Mouse (Mus musculus): ENCODE measurements at regions not wholly inside any gene's neighbourhood (a gene's known extent, or its start where the extent isn't known, plus 50 kb on each side); places are given as distances from the start of the nearest gene placed in this dataset.

DNA sequence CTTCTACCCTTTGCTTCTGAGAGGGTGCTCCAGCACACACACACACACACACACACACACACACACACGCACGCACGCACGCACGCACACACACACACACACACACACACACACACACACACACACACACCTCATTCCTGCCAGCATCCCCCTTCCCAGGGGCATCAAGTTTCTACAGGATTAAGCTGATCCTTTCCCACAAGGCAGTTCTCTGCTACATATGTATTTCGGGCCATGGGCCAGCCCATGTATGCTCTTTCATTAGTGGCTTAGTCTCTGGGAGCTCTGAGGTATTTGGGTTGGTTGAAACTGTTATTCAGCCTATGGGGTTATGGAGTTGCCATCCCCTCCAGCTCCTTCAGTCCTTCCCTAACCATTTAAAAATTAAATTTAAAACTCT lies 366.1 kb downstream of the Rergl start:
- TF ChIP-seq EP300 (IDR thresholded peaks at IDR 0.05; ENCODE audit: insufficient read depth, low read depth, low read length): no peak
- no peak for TF ChIP-seq POLR2A (IDR thresholded peaks at IDR 0.05; ENCODE audit: insufficient read depth, low read length)
- TF ChIP-seq CTCF (IDR thresholded peaks at IDR 0.05; ENCODE audit: low read depth, low read length): no peak
